Mouse (Mus musculus) urinary bladder, postnatal 36 days (tissue): ENCODE results near the gene Gm5142.

Experiments used
- DNase-seq, 2 experiments: peaks; one replicate each; pipeline ENCODE4 v3.0.0; 2022; ENCODE audit warnings: low spot score in 2 of 2, mixed read lengths in 1 of 2

Gene Gm5142

DNA sequence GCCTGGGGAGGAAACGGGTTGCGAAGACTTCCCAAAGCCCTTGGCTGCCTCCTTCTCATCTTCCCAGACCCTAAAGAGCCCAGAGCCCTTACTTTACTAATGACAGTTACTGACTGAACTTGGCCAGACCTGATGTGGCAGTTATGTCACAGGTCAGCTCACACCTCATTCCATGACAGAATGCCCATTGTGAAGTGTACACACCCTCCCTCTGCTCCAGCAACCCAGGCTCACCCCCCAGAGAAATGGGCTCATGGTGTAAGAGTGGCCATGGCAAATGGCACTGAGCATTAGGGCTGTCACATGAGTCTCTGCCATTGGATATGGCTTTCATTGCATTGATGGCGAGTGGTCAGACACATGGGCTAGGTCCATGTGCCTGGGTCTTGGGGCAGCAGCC is at the start of gene Gm5142:
TSS of gene Gm5142 (minus strand) at position 101 of the 400 bp plus-strand sequence.
- DNase-seq, result no peak

DNA sequence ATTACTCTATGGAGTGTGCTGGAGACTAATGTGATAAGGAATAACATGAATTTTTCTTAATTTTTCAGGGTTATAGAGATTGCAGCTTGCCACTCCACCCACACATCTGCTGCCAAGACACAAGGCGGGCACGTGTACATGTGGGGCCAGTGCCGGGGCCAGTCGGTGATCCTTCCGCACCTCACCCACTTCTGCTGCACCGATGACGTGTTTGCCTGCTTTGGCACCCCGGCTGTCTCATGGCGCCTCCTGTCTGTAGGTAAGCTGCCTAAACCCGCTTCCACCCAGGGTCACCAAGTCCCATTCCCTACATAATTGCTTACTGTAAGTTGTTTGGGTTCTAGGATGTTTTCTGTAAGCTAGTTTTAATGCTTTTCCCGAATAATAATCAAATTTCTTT is 47.7 kb upstream of the Gm5142 start:
- DNase-seq, result no peak

GRCm38 (mm10) chr14:59219241-59219640 is 40.7 kb upstream of the Gm5142 start:
- DNase-seq, result no peak

- DNase-seq, result no peak
Measured at GRCm38 (mm10) chr14:59209816-59210215, 31.3 kb upstream of the Gm5142 start.

GRCm38 (mm10) chr14:59209003-59209402 is 30.5 kb upstream of the Gm5142 start:
- no peak for DNase-seq

GRCm38 (mm10) chr14:59205976-59206583 is 27.5 kb upstream of the Gm5142 start:
- DNase-seq, result no peak

- no peak for DNase-seq
Measured at GRCm38 (mm10) chr14:59205461-59205860, 26.9 kb upstream of the Gm5142 start.

DNA sequence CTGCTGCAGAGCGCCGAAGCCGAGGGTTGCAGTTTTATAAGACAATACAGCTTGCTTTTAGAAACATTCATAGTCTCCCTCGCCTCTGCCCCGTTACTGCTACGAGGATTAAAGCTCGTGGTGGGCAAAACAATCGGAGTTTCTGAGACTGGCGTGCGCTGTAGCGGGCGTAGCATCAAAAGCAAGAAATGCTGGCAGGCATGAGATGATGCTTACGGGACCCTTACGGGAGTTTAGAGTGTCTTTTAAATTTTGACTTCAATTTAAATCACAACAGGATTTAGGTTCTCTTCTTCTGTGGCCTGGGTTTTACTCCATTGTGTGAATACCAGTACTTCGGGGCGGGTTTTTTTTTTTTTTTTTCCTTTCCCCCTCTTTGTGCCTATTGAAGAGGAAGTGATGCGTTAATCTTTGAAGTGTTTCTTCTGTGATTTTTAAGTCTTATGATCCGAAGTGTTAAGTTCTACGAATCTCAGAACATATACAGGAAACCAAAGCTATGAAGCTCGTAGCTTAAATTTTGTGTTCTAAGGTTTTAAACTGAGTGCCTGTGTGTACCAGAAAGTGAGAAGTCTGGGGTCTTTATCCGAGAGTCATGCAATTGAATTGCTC is 23.2 kb upstream of the Gm5142 start:
- DNase-seq, result no peak

DNA sequence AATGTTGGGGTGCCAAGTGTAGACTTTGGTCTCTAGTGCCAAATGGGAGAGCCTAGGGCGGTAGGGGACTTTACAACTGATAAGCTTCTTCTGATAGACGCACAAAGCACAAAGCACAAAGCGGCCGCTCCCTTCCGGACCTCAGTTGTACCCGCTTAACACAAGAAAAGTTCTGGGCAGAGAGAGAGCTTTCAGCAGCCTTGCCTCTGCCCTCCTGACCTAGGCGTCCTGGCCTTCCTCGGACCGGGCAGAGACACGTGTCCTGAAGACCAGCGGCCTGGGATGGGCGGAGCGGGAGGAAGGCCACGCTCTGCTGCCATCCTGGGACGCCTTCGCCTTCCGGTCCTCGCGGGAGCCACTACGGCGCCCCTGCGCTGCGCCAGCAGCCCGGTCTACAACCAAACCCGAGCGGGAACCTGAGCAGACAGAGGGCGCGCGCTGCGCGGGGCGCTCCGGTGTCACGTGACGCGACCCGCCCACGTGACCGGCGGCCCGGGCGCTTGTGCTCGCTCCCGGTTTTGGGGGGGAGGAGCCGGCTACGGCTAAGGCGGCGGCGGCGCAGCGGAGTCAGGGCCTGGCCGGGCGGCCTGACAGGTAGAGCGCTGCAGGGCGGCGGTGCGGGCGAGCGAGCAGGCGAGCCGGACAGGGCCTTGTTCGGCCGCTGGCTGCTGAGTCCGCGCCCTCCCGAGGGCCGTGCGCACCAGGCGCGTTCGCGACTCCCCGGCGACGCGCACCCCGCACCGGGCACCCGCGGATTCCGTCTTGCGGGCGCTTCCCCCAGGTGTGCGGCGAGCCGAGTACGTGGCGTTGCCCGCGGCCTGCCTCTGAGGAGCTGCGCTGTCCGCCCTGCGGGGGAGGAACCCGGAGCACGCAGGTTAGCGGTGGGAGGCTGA is 22.4 kb upstream of the Gm5142 start, which contains the start of gene Rcbtb1:
TSS of gene Rcbtb1 (plus strand) at position 499 of the 893 bp plus-strand sequence.
- DNase-seq, result peak; percentile 89 to 93

DNA sequence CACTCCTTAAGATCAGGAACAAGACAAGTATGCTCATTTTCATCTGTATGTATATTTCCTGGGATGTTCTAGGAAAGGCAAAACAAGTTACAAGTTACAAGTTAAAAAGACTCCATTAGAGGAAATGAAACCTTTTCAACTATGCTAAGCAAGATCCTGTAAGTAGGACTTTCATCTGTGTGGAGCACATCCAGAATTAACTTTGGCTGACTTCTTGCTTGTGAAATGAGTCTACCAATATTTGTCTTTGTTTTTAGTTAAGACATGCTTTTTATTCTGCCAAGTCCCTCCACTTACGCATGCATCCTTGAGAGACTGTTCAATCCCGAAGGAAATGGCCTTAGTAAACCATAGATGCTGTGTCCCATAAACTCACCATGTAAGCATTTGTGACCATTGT is 7.6 kb upstream of the Gm5142 start:
- no peak for DNase-seq

DNA sequence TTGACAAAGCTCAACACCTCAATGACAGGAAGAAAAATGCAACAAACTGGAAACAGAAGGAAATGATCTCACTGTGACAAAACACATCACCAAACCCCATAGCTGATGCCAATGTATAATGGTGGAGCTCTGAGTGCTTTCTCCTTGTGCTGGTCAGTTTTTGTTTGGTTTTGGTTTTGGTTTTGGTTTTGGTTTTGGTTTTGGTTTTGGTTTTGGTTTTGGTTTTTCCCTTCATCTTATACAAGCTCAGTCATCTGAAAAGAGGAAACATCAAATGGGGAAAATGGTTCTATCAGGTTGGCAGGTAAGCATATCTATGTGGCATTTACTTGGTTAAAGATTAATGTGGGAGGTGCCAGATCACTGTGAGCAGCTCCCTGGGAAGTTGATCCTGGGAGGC is 7.0 kb upstream of the Gm5142 start:
- no peak for DNase-seq

DNA sequence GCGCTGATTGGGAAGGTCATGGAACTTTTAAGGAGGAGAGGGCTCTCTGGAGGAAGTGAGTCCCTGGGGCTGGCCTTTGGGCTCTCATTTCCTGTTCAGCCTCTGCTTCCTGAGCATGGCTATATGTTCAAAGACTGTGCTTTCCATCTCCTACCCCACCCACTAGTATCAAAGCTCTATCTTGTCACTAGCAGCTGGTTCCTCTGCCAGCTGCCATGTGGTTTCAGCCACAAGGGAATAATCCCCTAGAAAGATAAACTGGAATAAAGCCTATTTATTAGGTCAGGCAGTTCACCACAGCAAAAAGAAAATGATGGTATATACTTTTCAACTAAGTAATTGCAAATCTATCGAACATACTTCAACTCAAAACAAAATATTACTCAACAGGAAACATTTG is 4.2 kb upstream of the Gm5142 start:
- no peak for DNase-seq

DNA sequence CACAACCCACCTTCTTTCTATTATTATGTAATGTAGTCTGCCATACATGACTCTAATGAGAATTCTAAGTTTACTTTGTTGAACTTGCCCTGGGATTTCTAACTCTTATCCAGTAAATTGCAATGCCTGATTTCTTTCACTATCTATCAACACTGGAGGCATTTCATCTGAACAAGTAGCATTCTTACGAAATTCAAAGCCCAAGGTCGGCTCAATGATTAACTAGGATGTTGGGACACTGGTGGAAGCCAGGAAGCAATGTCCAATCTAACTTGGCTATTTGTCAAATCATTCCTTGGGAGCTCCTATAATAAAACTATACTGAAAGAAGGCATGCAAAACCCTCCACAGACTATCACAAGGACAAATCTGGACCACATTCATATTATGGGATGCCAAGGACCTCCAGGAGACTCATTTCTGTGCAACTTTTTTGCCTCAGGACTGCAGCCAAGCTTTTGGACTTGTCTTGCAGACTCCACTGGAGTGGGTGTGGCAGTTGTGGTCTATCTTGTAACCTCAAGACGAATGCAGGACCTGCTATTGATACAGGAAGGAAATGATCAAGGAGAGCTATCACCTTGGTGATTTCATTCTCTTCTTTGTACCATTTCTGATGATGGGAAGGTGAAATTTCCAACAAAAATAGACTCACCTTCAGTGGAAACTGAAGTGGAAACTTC is 21.4 kb downstream of the Gm5142 start:
- no peak for DNase-seq

- DNase-seq, result no peak
Measured at GRCm38 (mm10) chr14:59155589-59155988, 23.0 kb downstream of the Gm5142 start.

GRCm38 (mm10) chr14:59142793-59143192 is 35.8 kb downstream of the Gm5142 start, which contains the start of gene 1700129C05Rik:
Gene 1700129C05Rik, minus strand, starts transcription at chr14:59142893.
- DNase-seq, result no peak

DNA sequence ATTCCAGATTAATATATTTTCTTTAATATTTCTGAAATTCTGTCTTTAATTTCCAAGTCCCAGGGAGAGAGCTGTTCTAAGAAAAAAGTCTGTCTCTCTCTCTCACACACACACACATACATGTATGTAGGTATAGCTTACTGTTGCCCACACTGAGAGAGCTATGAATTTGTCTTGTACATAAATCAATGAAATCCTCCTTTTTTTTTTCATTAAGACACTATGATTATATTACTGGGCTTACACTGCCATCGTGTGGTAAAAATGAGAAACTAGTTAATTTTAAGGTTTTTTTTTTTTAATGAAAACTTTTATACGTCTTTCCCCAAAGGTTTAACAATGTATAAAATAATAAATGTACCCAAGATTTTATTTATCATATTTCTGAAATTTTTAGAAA is 64.3 kb downstream of the Gm5142 start:
- DNase-seq, result no peak
